Mouse (Mus musculus) kidney, adult 2 months (tissue): ENCODE results near the gene Vps26c. TPM values are rescaled to one million over a fixed set of nuclear protein-coding genes. Genes with fewer than 3 reads are reported as not detected.

Source experiments
- DNase-seq: peaks from one replicate; pipeline ENCODE4 v3.0.0; 2021
- H3K27ac ChIP-seq: fragments of 200-500 bp; 2 replicates; pipeline ENCODE4 v1.5.1; 2012; ENCODE audit warnings: low read depth, low read length, control low read depth, inconsistent platforms; ENCODE audit not compliant: insufficient read depth
- H3K27me3 ChIP-seq: fragments of 200-500 bp; replicated peaks from 2 replicates; pipeline ENCODE4 v1.6.1; 2012; ENCODE audit warnings: mild to moderate bottlenecking, moderate library complexity, low read length, inconsistent platforms; ENCODE audit not compliant: control insufficient read depth, insufficient read depth
- H3K36me3 ChIP-seq: fragments of 200-500 bp; 2 replicates; pipeline ENCODE4 v1.6.1; 2012; ENCODE audit warnings: mild to moderate bottlenecking, moderate library complexity, low read length, inconsistent platforms; ENCODE audit not compliant: control insufficient read depth, insufficient read depth
- H3K4me1 ChIP-seq: fragments of 200-500 bp; 2 replicates; pipeline ENCODE4 v1.6.1; 2011; ENCODE audit warnings: low read length; ENCODE audit not compliant: control insufficient read depth, insufficient read depth
- H3K4me3 ChIP-seq: fragments of 200-500 bp; 2 replicates; pipeline ENCODE4 v1.5.1; 2011; ENCODE audit warnings: mild to moderate bottlenecking, low read depth, low read length, control low read depth; ENCODE audit not compliant: insufficient read depth
- CTCF ChIP-seq: fragments of 200-500 bp; conservative IDR thresholded peaks from 2 replicates; pipeline ENCODE4 v1.5.1; 2011; ENCODE audit warnings: low read depth, mild to moderate bottlenecking, control low read depth, low read length, moderate library complexity, mixed read lengths; ENCODE audit not compliant: insufficient read depth, insufficient read length
- POLR2A ChIP-seq: fragments of 200-500 bp; IDR thresholded peaks from one replicate; pipeline ENCODE4 v1.6.1; 2011; ENCODE audit warnings: low read depth, low read length, control low read depth
- WGBS: fragments of 180-500 bp; shearing (Covaris S2); methylation state at CpG from one replicate; pipeline ENCODE4 v1.1.7; 2018; 5-methylcytosine and 5-hydroxymethylcytosine counted together
- polyA plus RNA-seq: library from polyadenylated mRNA; depleted of rRNA; stranded (reverse); fragments of >200 nt; gene quantifications from 2 replicates; pipeline ENCODE4 v1.2.3, GENCODE M21; 2012

Gene Vps26c
- polyA plus RNA-seq, 1 experiment: 31.4 TPM

- no peak overlapping the region for H3K4me3 ChIP-seq
- no peak overlapping the region for H3K27ac ChIP-seq
- H3K36me3 ChIP-seq: no peaks in the 10 kb centered on the region
- no peaks in the 10 kb centered on the region for H3K27me3 ChIP-seq
- no peak for DNase-seq
- TF ChIP-seq POLR2A (no peak), CTCF (no peak)
- 60% methylated on average over 5 of the region's 5 CpGs for WGBS
- no peaks in the 10 kb centered on the region for H3K4me1 ChIP-seq
Observed at GRCm38 (mm10) chr16:94560618-94561017, 34.0 kb upstream of the Vps26c start.

GRCm38 (mm10) chr16:94559782-94560181 is 33.2 kb upstream of the Vps26c start:
- H3K4me3 ChIP-seq: no peak overlapping the region
- DNase-seq: no peak
- WGBS: 57% methylated on average over 7 of the region's 7 CpGs
- no peaks in the 10 kb centered on the region for H3K4me1 ChIP-seq
- no peaks in the 10 kb centered on the region for H3K27me3 ChIP-seq
- peak overlapping the region; percentile 54; the same call in 1 of the 2 replicates for H3K27ac ChIP-seq
- no peaks in the 10 kb centered on the region for H3K36me3 ChIP-seq
- TF ChIP-seq CTCF (no peak), POLR2A (no peak)

GRCm38 (mm10) chr16:94559282-94559681 is 32.7 kb upstream of the Vps26c start:
- H3K4me3 ChIP-seq: no peak overlapping the region
- 36% methylated on average over 7 of the region's 7 CpGs for WGBS
- peak; percentile 29 for DNase-seq
- TF ChIP-seq POLR2A: no peak
- TF ChIP-seq CTCF: no peak
- peak overlapping the region; percentile 54 for H3K27ac ChIP-seq
- H3K27me3 ChIP-seq: no peaks in the 10 kb centered on the region
- H3K36me3 ChIP-seq: no peaks in the 10 kb centered on the region
- no peaks in the 10 kb centered on the region for H3K4me1 ChIP-seq

GRCm38 (mm10) chr16:94556228-94556627 is 29.6 kb upstream of the Vps26c start:
- Histone ChIP-seq H3K4me3 (no peak overlapping the region), H3K4me1 (no peaks in the 10 kb centered on the region), H3K36me3 (no peaks in the 10 kb centered on the region), H3K27me3 (no peaks in the 10 kb centered on the region), H3K27ac (no peak overlapping the region)
- WGBS: 78% methylated on average over 5 of the region's 5 CpGs
- DNase-seq: no peak
- TF ChIP-seq CTCF (no peak), POLR2A (no peak)

- 74% methylated on average over 7 of the region's 7 CpGs for WGBS
- no peak overlapping the region for H3K27ac ChIP-seq
Observed at GRCm38 (mm10) chr16:94555346-94555745, 28.7 kb upstream of the Vps26c start.

GRCm38 (mm10) chr16:94551934-94552333 is 25.3 kb upstream of the Vps26c start:
- Histone ChIP-seq H3K4me1 (no peaks in the 10 kb centered on the region), H3K4me3 (no peak overlapping the region), H3K36me3 (no peaks in the 10 kb centered on the region), H3K27ac (no peak overlapping the region), H3K27me3 (no peaks in the 10 kb centered on the region)
- TF ChIP-seq POLR2A (no peak), CTCF (no peak)
- DNase-seq: peak; percentile 30

More at GRCm38 (mm10) chr16:94555346-94555745, 28.7 kb upstream of the Vps26c start:
- Histone ChIP-seq H3K36me3 (no peaks in the 10 kb centered on the region), H3K4me1 (no peaks in the 10 kb centered on the region), H3K27me3 (no peaks in the 10 kb centered on the region), H3K4me3 (no peak overlapping the region)
- TF ChIP-seq POLR2A (no peak), CTCF (no peak)
- DNase-seq: no peak

- H3K4me1 ChIP-seq: no peaks in the 10 kb centered on the region
- 49% methylated on average over 10 of the region's 10 CpGs for WGBS
- no peak overlapping the region for H3K4me3 ChIP-seq
- TF ChIP-seq CTCF (no peak), POLR2A (no peak)
- no peak overlapping the region for H3K27ac ChIP-seq
- DNase-seq: no peak
- H3K27me3 ChIP-seq: no peaks in the 10 kb centered on the region
- H3K36me3 ChIP-seq: no peaks in the 10 kb centered on the region
Observed at GRCm38 (mm10) chr16:94549813-94550212, 23.2 kb upstream of the Vps26c start.
